Mouse (Mus musculus) C2C12 (cell line): ENCODE results near the gene Nudt5. TPM values are rescaled to one million over a fixed set of nuclear protein-coding genes. Genes with fewer than 3 reads are reported as not detected.

Source experiments
- H3K27me3 ChIP-seq: one replicate; pipeline ENCODE4 v1.6.1; 2011; ENCODE audit not compliant: control insufficient read depth, insufficient read depth, insufficient read length
- H3K36me3 ChIP-seq: one replicate; pipeline ENCODE4 v1.6.1; 2011; ENCODE audit not compliant: control insufficient read depth, insufficient read depth
- H3K4me3 ChIP-seq: one replicate; pipeline ENCODE4 v1.5.1; 2011; ENCODE audit warnings: mild to moderate bottlenecking, control low read depth; ENCODE audit not compliant: poor library complexity, insufficient read depth, severe bottlenecking
- H3K79me2 ChIP-seq: one replicate; pipeline ENCODE4 v1.6.1; 2011; ENCODE audit not compliant: control insufficient read depth, insufficient read depth
- H3K79me3 ChIP-seq: one replicate; pipeline ENCODE4 v1.6.1; 2011; ENCODE audit warnings: low read depth, control low read depth
- H3ac ChIP-seq: one replicate; pipeline ENCODE3; 2011; ENCODE audit warnings: low read depth; ENCODE audit not compliant: control insufficient read depth, insufficient read length
- CEBPB ChIP-seq: IDR thresholded peaks from one replicate; pipeline ENCODE4 v1.6.1; 2011; ENCODE audit warnings: low read depth, mild to moderate bottlenecking, control low read depth, moderate library complexity
- CTCF ChIP-seq: IDR thresholded peaks from one replicate; pipeline ENCODE4 v1.5.1; 2011; ENCODE audit not compliant: control insufficient read depth, insufficient read depth, insufficient read length
- FOSL1 ChIP-seq: IDR thresholded peaks from one replicate; pipeline ENCODE4 v1.8.0; 2011; ENCODE audit warnings: mild to moderate bottlenecking, low read length; ENCODE audit not compliant: poor library complexity, insufficient read depth, severe bottlenecking
- MAX ChIP-seq: IDR thresholded peaks from one replicate; pipeline ENCODE4 v1.6.1; 2011; ENCODE audit warnings: mild to moderate bottlenecking, control low read depth
- MYOD1 ChIP-seq: IDR thresholded peaks from one replicate; pipeline ENCODE4 v1.6.1; 2011; ENCODE audit warnings: low read depth; ENCODE audit not compliant: control insufficient read depth, insufficient read length
- MYOG ChIP-seq: IDR thresholded peaks from one replicate; pipeline ENCODE4 v1.6.1; 2011; ENCODE audit not compliant: control insufficient read depth, insufficient read length; ENCODE audit errors: extremely low read depth
- USF1 ChIP-seq: IDR thresholded peaks from one replicate; pipeline ENCODE4 v1.6.1; 2011; ENCODE audit warnings: low read depth, mild to moderate bottlenecking, control low read depth, moderate library complexity
- polyA plus RNA-seq: library from polyadenylated mRNA; unstranded; fragments of >200 nt; fragmentation: generic; extraction: Trizol; gene quantifications from one replicate; pipeline ENCODE4 v1.2.1, GENCODE M21; 2012; ENCODE audit warnings: missing spikeins

The Nudt5 gene
- polyA plus RNA-seq, 1 experiment, result 43.5 TPM

DNA sequence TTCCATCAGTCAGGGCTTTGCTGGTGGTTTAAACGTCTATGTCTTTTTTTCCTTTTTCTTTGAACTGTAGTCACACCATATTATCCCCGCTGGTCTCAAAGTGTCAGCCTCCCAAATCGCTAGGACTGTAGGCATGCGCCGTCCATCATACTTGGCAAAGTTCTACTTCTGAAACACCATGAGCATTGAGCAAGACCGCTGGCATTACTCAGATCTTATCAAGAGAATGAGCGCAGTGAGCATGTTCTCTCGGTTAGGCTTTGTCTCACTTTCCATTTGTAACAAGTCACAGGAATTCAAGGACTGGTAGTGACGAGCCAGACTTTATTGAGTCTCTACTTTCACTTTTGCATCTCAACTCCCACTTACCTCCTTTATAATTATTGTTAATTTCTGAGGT, 6.3 kb downstream of the Nudt5 start:
- H3K79me3 ChIP-seq, result peaks cover 70% of the 10 kb centered on the region
- H3ac ChIP-seq, result no peak overlapping the region
- peaks cover 38% of the 10 kb centered on the region for H3K36me3 ChIP-seq
- TF ChIP-seq CEBPB (no peak), MAX (no peak), MYOD1 (no peak), MYOG (no peak), CTCF (no peak), USF1 (no peak), FOSL1 (no peak)
- H3K27me3 ChIP-seq, result no peaks in the 10 kb centered on the region
- H3K4me3 ChIP-seq, result no peak overlapping the region
- H3K79me2 ChIP-seq, result peaks cover 83% of the 10 kb centered on the region

DNA sequence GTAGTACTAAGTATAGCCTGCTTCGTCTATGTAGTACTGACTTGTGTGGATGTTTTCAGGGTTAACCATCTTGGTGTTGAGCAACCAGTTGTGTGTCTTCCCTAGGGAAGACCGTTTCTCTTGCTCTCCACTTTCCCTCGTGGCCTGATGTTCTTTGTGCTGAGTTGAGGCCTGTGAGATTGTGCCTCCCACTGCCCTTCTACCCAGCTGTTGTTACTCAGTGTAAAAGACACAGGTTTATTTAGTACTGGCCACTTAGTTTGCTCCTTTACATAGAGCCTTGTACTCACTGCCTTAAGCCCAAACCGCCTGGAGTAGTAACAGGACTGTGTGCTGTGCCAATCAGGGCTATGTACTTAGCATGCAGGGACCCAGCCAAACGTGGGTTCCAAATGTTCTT, 7.0 kb downstream of the Nudt5 start:
- no peaks in the 10 kb centered on the region for H3K27me3 ChIP-seq
- H3K79me2 ChIP-seq, result peaks cover 76% of the 10 kb centered on the region
- TF ChIP-seq USF1, result no peak
- no peak for TF ChIP-seq MAX
- TF ChIP-seq MYOG, result no peak
- no peak for TF ChIP-seq FOSL1
- no peak for TF ChIP-seq CTCF
- TF ChIP-seq CEBPB, result no peak
- no peak for TF ChIP-seq MYOD1
- peaks cover 42% of the 10 kb centered on the region for H3K36me3 ChIP-seq
- no peak overlapping the region for H3K4me3 ChIP-seq
- H3ac ChIP-seq, result no peak overlapping the region
- H3K79me3 ChIP-seq, result peaks cover 63% of the 10 kb centered on the region

DNA sequence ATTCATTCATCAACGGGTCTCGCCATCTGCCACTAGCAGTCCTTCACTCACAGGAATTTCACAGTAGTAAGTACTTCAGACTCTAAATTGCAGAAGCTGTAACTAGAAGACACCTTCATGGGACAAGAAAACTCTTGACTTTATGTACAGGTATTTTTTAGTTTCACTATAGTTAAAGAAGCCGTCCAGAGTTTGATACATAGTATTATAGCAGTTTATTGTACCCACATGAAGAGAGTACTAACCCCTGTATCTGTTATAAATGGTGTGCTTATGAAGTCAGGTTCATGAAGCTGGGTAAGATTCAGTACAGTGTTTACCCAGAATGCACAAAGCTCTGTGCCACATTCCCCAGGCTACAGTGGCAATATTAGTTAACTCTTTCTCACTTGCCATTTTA, 18.0 kb downstream of the Nudt5 start, which contains the start of gene Gm13199:
TSS of gene Gm13199 (minus strand) at position 101 of the 400 bp plus-strand sequence.
- H3K79me2 ChIP-seq, result no peaks in the 10 kb centered on the region
- no peak within 1 kb of the TSS for H3ac ChIP-seq
- no peaks in the 10 kb centered on the region for H3K79me3 ChIP-seq
- H3K36me3 ChIP-seq, result peaks cover 96% of the 10 kb centered on the region
- H3K4me3 ChIP-seq, result no peak within 1 kb of the TSS
- TF ChIP-seq USF1, result no peak
- no peak for TF ChIP-seq CTCF
- TF ChIP-seq MAX, result no peak
- no peaks in the 10 kb centered on the region for H3K27me3 ChIP-seq

DNA sequence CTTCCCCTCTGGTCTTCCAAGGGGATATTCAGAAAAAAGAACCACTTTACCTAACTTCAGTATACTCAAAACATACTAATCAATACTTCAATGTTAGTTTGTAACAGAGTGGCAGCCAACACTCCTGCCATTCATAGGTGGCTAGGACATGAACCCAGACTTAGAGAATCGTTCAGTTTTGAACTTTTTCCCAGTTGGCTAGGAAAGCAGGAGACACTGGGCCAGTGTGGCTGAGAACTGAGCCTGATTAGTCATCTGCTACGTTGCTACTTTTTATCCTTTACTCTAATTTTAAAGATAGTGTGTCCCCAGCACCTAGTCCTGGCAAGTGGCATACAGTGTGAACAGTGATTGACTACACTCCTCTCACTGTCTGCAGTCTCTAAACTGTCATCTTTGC, 22.9 kb downstream of the Nudt5 start:
- Histone ChIP-seq H3K27me3 (no peaks in the 10 kb centered on the region), H3K79me2 (no peaks in the 10 kb centered on the region), H3K4me3 (no peak overlapping the region), H3K79me3 (no peaks in the 10 kb centered on the region), H3ac (no peak overlapping the region), H3K36me3 (peaks cover 92% of the 10 kb centered on the region)
- TF ChIP-seq FOSL1 (no peak), USF1 (no peak), MAX (no peak), CTCF (no peak), MYOG (no peak), MYOD1 (no peak), CEBPB (no peak)

DNA sequence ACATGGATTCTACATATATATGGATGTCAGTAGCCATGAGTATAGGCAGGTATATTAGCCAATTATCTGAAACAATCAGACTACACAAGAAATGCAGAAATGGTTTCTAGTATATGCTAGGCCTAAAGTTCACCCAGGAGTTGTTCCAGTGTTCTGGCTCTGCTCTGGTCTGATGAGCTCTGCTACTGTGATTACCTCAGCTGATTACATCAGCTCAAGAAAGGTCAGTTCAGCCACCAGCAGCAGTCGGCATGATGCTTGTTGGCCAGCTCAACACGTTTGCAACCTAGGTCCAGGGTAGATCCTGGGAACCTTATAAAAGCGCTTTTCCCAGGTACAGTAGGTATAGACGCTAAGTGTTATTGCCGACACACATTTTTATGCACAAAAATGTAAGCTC, 24.9 kb downstream of the Nudt5 start:
- H3K36me3 ChIP-seq, result peaks cover 91% of the 10 kb centered on the region
- no peaks in the 10 kb centered on the region for H3K79me3 ChIP-seq
- H3K4me3 ChIP-seq, result no peak overlapping the region
- H3K27me3 ChIP-seq, result no peaks in the 10 kb centered on the region
- H3K79me2 ChIP-seq, result no peaks in the 10 kb centered on the region
- TF ChIP-seq CTCF (no peak), CEBPB (no peak), USF1 (no peak), MYOD1 (no peak), MYOG (no peak), MAX (no peak), FOSL1 (no peak)
- no peak overlapping the region for H3ac ChIP-seq

DNA sequence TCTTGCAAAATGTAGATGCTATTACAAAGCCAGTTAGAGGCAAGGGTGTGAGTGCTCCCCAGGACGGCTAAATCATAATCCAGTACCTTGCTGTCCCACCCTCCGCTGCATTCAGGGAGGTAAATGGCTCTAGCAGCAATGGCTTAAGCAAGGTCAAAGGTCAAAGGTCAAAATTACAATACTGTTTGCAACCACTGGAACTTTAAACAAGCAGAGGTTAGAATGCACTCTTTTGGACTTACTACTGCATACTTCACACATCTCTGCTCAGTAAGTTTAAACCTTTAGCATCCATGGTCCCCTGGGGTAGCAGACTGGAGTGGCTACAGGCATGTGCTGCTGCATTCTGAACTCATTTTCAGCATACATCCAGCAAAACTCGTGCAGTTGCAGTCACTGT, 32.6 kb downstream of the Nudt5 start:
- Histone ChIP-seq H3K36me3 (peaks cover 75% of the 10 kb centered on the region), H3K4me3 (no peak overlapping the region), H3K79me2 (no peaks in the 10 kb centered on the region), H3K27me3 (no peaks in the 10 kb centered on the region), H3K79me3 (no peaks in the 10 kb centered on the region), H3ac (no peak overlapping the region)
- TF ChIP-seq MYOG (no peak), MAX (no peak), MYOD1 (no peak), FOSL1 (no peak), USF1 (no peak)
